Mouse (Mus musculus) MEL (cell line): ENCODE data around the gene Olfr56. TPM values are rescaled to one million over a fixed set of nuclear protein-coding genes. Genes with fewer than 3 reads are reported as not detected.

Source experiments
- DNase-seq: peaks from one replicate; pipeline ENCODE4 v3.0.0; 2011; ENCODE audit warnings: low read depth, low spot score
- H3K27ac ChIP-seq: 2 replicates; pipeline ENCODE4 v1.5.1; 2012; ENCODE audit warnings: low read depth, mild to moderate bottlenecking, control low read depth, low read length, moderate library complexity; ENCODE audit not compliant: control insufficient read depth
- H3K27me3 ChIP-seq, 2 experiments: fragments of 150-350 bp in 1 of 2; sonication (generic) in 1 of 2; 2 replicates each; pipeline ENCODE4 v1.6.1; 2012; ENCODE audit warnings: low read length in 2 of 2, mild to moderate bottlenecking in 2 of 2, improper control_type of control experiment in 1 of 2, moderate library complexity in 1 of 2; ENCODE audit not compliant: insufficient read depth in 2 of 2, control insufficient read depth in 1 of 2
- H3K36me3 ChIP-seq, 2 experiments: 2 replicates each; pipeline ENCODE4 v1.6.1; 2012 to 2014; ENCODE audit warnings: low read length in 2 of 2, improper control_type of control experiment in 1 of 2, inconsistent platforms in 1 of 2, mild to moderate bottlenecking in 1 of 2; ENCODE audit not compliant: insufficient read depth in 2 of 2, control insufficient read depth in 1 of 2
- H3K4me1 ChIP-seq, 2 experiments: fragments of 150-350 bp in 1 of 2; sonication (generic) in 1 of 2; 2 replicates each; pipeline ENCODE4 v1.6.1; 2012; ENCODE audit warnings: low read length in 2 of 2, improper control_type of control experiment in 1 of 2, mild to moderate bottlenecking in 1 of 2; ENCODE audit not compliant: insufficient read depth in 2 of 2, control insufficient read depth in 1 of 2
- H3K4me3 ChIP-seq, 2 experiments: fragments of 150-350 bp in 1 of 2; sonication (generic) in 1 of 2; 2 replicates each; pipeline ENCODE4 v1.5.1; 2012; ENCODE audit warnings: low read depth in 2 of 2, low read length in 2 of 2, mild to moderate bottlenecking in 2 of 2, moderate library complexity in 2 of 2, control low read depth in 1 of 2, improper control_type of control experiment in 1 of 2; ENCODE audit not compliant: control insufficient read depth in 1 of 2, insufficient read depth in 1 of 2
- H3K79me2 ChIP-seq: 2 replicates; pipeline ENCODE4 v1.6.1; 2012; ENCODE audit warnings: mild to moderate bottlenecking, low read length, moderate library complexity; ENCODE audit not compliant: control insufficient read depth, poor library complexity, insufficient read depth
- H3K9ac ChIP-seq: 2 replicates; pipeline ENCODE4 v1.6.1; 2012; ENCODE audit warnings: low read depth, mild to moderate bottlenecking, control low read depth, low read length, moderate library complexity; ENCODE audit not compliant: control insufficient read depth, poor library complexity, severe bottlenecking
- H3K9me3 ChIP-seq: fragments of 150-350 bp; sonication (generic); replicated peaks from 2 replicates; pipeline ENCODE4 v1.6.1; 2012; ENCODE audit warnings: mild to moderate bottlenecking, low read length, improper control_type of control experiment, moderate library complexity; ENCODE audit not compliant: insufficient read depth
- BHLHE40 ChIP-seq: IDR thresholded peaks from 2 replicates; pipeline ENCODE4 v1.6.1; 2012; ENCODE audit warnings: low read depth, mild to moderate bottlenecking, inconsistent platforms, low read length, improper control_type of control experiment, borderline replicate concordance
- E2F4 ChIP-seq: IDR thresholded peaks from 2 replicates; pipeline ENCODE4 v1.6.1; 2011; ENCODE audit warnings: low read depth, low read length, improper control_type of control experiment, borderline replicate concordance
- ELF1 ChIP-seq: IDR thresholded peaks from 2 replicates; pipeline ENCODE4 v1.6.1; 2014; ENCODE audit warnings: low read depth, mild to moderate bottlenecking, inconsistent platforms, low read length, improper control_type of control experiment, moderate library complexity
- EP300 ChIP-seq, 2 experiments: IDR thresholded peaks; 2 replicates each; pipeline ENCODE4 v1.6.1; 2011; ENCODE audit warnings: improper control_type of control experiment in 2 of 2, low read length in 2 of 2, low read depth in 1 of 2, mild to moderate bottlenecking in 1 of 2
- ETS1 ChIP-seq: IDR thresholded peaks from 2 replicates; pipeline ENCODE4 v1.6.1; 2012; ENCODE audit warnings: low read depth, mild to moderate bottlenecking, inconsistent platforms, low read length, improper control_type of control experiment, moderate library complexity
- GABPA ChIP-seq: IDR thresholded peaks from 2 replicates; pipeline ENCODE4 v1.6.1; 2012; ENCODE audit warnings: low read depth, mild to moderate bottlenecking, inconsistent platforms, low read length, improper control_type of control experiment, moderate library complexity
- GATA1 ChIP-seq: IDR thresholded peaks from 2 replicates; pipeline ENCODE4 v1.6.1; 2011; ENCODE audit warnings: low read depth, low read length, improper control_type of control experiment
- KAT2A ChIP-seq: conservative IDR thresholded peaks from 2 replicates; pipeline ENCODE4 v1.6.1; 2012; ENCODE audit warnings: low read depth, low read length, improper control_type of control experiment, inconsistent platforms
- MAFK ChIP-seq: IDR thresholded peaks from 2 replicates; pipeline ENCODE4 v1.6.1; 2011; ENCODE audit warnings: low read depth, mild to moderate bottlenecking, low read length, improper control_type of control experiment, borderline replicate concordance
- MAZ ChIP-seq: IDR thresholded peaks from 2 replicates; pipeline ENCODE4 v1.6.1; 2012; ENCODE audit warnings: low read depth, mild to moderate bottlenecking, inconsistent platforms, low read length, improper control_type of control experiment
- MEF2A ChIP-seq: IDR thresholded peaks from 2 replicates; pipeline ENCODE4 v1.6.1; 2014; ENCODE audit warnings: low read depth, mild to moderate bottlenecking, inconsistent platforms, low read length, improper control_type of control experiment; ENCODE audit not compliant: poor library complexity, insufficient replicate concordance, severe bottlenecking; ENCODE audit errors: extremely low read depth
- MXI1 ChIP-seq: IDR thresholded peaks from 2 replicates; pipeline ENCODE4 v1.6.1; 2011; ENCODE audit warnings: mild to moderate bottlenecking, low read depth, low read length, improper control_type of control experiment
- POLR2A ChIP-seq, 2 experiments: IDR thresholded peaks; 2 replicates each; pipeline ENCODE4 v1.6.1; 2011 to 2012; ENCODE audit warnings: low read length in 2 of 2, mild to moderate bottlenecking in 2 of 2, control low read depth in 1 of 2, improper control_type of control experiment in 1 of 2, low read depth in 1 of 2, moderate library complexity in 1 of 2; ENCODE audit not compliant: control insufficient read depth in 1 of 2, insufficient read depth in 1 of 2, poor library complexity in 1 of 2
- POLR2AphosphoS2 ChIP-seq: IDR thresholded peaks from 2 replicates; pipeline ENCODE4 v1.6.1; 2011; ENCODE audit warnings: low read length, improper control_type of control experiment
- POLR2AphosphoS5 ChIP-seq: IDR thresholded peaks from 2 replicates; pipeline ENCODE4 v1.6.1; 2012; ENCODE audit warnings: low read depth, borderline replicate concordance, mild to moderate bottlenecking, inconsistent platforms, low read length, moderate library complexity, mixed read lengths
- RCOR1 ChIP-seq: IDR thresholded peaks from 2 replicates; pipeline ENCODE4 v1.6.1; 2012; ENCODE audit warnings: low read depth, mild to moderate bottlenecking, inconsistent platforms, low read length, improper control_type of control experiment
- SIN3A ChIP-seq: IDR thresholded peaks from 2 replicates; pipeline ENCODE4 v1.6.1; 2012; ENCODE audit warnings: low read length, improper control_type of control experiment, inconsistent platforms
- TBP ChIP-seq: IDR thresholded peaks from 2 replicates; pipeline ENCODE4 v1.8.0; 2011; ENCODE audit warnings: low read depth, low read length, improper control_type of control experiment
- USF2 ChIP-seq, 2 experiments: IDR thresholded peaks; 2 replicates each; pipeline ENCODE4 v1.6.1; 2011 to 2012; ENCODE audit warnings: improper control_type of control experiment in 2 of 2, low read length in 2 of 2, borderline replicate concordance in 1 of 2, inconsistent platforms in 1 of 2, low read depth in 1 of 2, mild to moderate bottlenecking in 1 of 2; ENCODE audit not compliant: insufficient read depth in 1 of 2
- ZC3H11A ChIP-seq: IDR thresholded peaks from 2 replicates; pipeline ENCODE4 v1.6.1; 2012; ENCODE audit warnings: low read depth, mild to moderate bottlenecking, inconsistent platforms, low read length, improper control_type of control experiment
- polyA plus RNA-seq, 2 experiments: library from polyadenylated mRNA; stranded (reverse) in 1 of 2; unstranded in 1 of 2; fragments of >175 nt in 1 of 2; fragments of >200 nt in 1 of 2; gene quantifications; 2 replicates each; pipeline versions ENCODE4 v1.2.1 to v1.2.4; 2012; ENCODE audit warnings: low replicate concordance in 2 of 2, low read depth in 1 of 2; ENCODE audit not compliant: insufficient read length in 2 of 2, insufficient read depth in 1 of 2, missing spikeins in 1 of 2
- total RNA-seq: library from RNA; depleted of rRNA; stranded (reverse); fragments of 300-350 nt; gene quantifications from 2 replicates; pipeline ENCODE4 v1.2.3, GENCODE M21; 2012

Gene Olfr56
- total and polyA plus RNA-seq, 3 experiments, result 0.58 to 0.92 TPM; not detected in 1

DNA sequence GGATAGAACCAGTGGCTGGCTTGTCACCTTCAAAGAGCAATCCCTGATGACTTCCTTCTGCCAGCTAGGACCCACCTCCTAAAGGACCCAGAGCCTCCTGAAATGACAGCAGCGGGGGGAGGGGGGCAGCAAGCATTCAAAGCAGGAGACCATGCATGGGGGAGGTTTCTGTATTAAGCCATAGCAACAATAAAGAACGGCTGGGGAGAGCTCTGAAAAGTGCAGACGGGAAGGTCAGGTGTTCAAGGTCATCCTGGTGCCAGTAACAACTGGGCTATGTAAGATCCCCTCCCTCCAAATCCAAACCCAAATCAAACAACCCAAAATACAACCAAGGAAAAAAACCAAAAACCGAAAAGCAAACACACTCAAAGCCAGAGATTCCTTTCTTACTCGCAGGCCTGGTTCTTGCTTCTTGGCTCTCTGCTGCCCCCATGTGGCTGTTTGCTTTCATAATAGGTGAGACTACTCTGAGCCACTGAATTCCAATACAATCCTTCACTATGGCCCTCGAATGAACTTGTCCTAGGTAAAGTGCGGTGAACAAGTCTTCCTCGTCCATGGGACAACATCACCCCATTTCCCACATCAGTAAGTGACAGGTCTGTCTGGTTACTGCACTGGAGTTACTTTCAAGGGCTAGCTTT, 124.5 kb downstream of the Olfr56 start (continued):
- no peak for TF ChIP-seq MAFK
- peak; percentile 84 for TF ChIP-seq SIN3A
- no peak for TF ChIP-seq MXI1
- no peak for TF ChIP-seq E2F4
- TF ChIP-seq MEF2A, result no peak
- TF ChIP-seq ELF1, result no peak
- no peak for TF ChIP-seq GABPA
- peak; percentile 65; the same call in 1 of the 2 replicates for TF ChIP-seq BHLHE40
- no peak for TF ChIP-seq KAT2A
- no peak for TF ChIP-seq POLR2AphosphoS5

- Histone ChIP-seq H3K9ac (no peak overlapping the region), H3K27ac (no peak overlapping the region), H3K27me3 (no peaks in the 10 kb centered on the region), H3K9me3 (no peaks in the 10 kb centered on the region), H3K4me3 (no peak overlapping the region), H3K4me1 (peaks cover 2 to 8% of the 10 kb centered on the region in 2 experiments; a peak in 3 of 4 replicates), H3K79me2 (no peaks in the 10 kb centered on the region), H3K36me3 (peaks cover 0 to 2% of the 10 kb centered on the region in 2 experiments; a peak in 1 of 4 replicates)
- DNase-seq, result no peak
- TF ChIP-seq RCOR1, result no peak
- TF ChIP-seq MEF2A, result no peak
- TF ChIP-seq POLR2A (IDR thresholded peaks at IDR 0.05; ENCODE audit: control insufficient read depth in 1 of 2, insufficient read depth in 1 of 2, low read depth in 1 of 2, low read length in 2 of 2, poor library complexity in 1 of 2), result no peak
- TF ChIP-seq MAZ, result no peak
- no peak for TF ChIP-seq USF2 (IDR thresholded peaks at IDR 0.05; ENCODE audit: borderline replicate concordance in 1 of 2, insufficient read depth in 1 of 2, low read depth in 1 of 2, low read length in 2 of 2)
- TF ChIP-seq POLR2AphosphoS2, result no peak
- no peak for TF ChIP-seq ETS1
- TF ChIP-seq EP300 (IDR thresholded peaks at IDR 0.05; ENCODE audit: low read depth in 1 of 2, low read length in 2 of 2), result no peak
- no peak for TF ChIP-seq ZC3H11A
- no peak for TF ChIP-seq MXI1
- no peak for TF ChIP-seq MAFK
- TF ChIP-seq POLR2AphosphoS5, result no peak
- no peak for TF ChIP-seq GABPA
- TF ChIP-seq GATA1, result no peak
- TF ChIP-seq TBP, result no peak
Measured at GRCm38 (mm10) chr11:49105752-49106151, 127.1 kb downstream of the Olfr56 start.
